Mouse (Mus musculus) bone marrow, adult 2 months (tissue): Measurements from ENCODE around the gene Wnt9b.

Source experiments
- CTCF ChIP-seq: fragments of 200-500 bp; IDR thresholded peaks from 2 replicates; pipeline ENCODE4 v1.5.1; 2011; ENCODE audit warnings: low read length, control low read depth; ENCODE audit not compliant: control insufficient read depth, insufficient read depth
- POLR2A ChIP-seq: fragments of 200-500 bp; IDR thresholded peaks from 2 replicates; pipeline ENCODE4 v1.6.1; 2011; ENCODE audit warnings: low read depth, mild to moderate bottlenecking, control low read depth, low read length, borderline replicate concordance; ENCODE audit not compliant: control insufficient read depth

- TF ChIP-seq CTCF = no peak
- no peak for TF ChIP-seq POLR2A
Measured at GRCm38 (mm10) chr11:103719436-103719835, 30.2 kb downstream of the Wnt9b start.
